Mouse (Mus musculus) testis, postnatal 14 days (tissue): ENCODE results near the gene Atf3.

Experiments
- DNase-seq: peaks from one replicate; pipeline ENCODE4 v3.0.0; 2021; ENCODE audit warnings: low spot score

The Atf3 gene

GRCm38 (mm10) chr1:191189671-191190372 lies 28.0 kb downstream of the Atf3 start:
- no peak for DNase-seq

DNA sequence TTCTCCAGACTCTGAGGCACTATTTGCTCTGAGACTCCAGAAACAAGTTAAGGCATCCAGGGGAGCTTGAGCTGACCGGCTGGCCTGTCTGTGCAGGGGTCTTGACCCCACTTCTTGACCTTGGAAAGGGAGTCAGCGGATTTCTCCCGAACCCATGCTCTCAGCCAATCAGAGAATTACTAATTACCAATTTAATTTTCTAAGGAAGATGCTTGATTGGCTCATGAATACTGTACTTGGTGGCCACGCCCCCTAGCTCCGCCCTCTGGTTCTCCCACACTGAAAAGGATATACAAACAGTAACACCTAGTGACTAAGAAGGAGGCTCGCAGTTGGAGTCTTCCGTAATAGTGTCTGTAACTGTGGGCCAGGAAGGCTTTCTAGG lies 31.5 kb downstream of the Atf3 start:
- no peak for DNase-seq

- no peak for DNase-seq
These were observed 32.0 kb downstream of the Atf3 start for GRCm38 (mm10) chr1:191185761-191186385.

DNA sequence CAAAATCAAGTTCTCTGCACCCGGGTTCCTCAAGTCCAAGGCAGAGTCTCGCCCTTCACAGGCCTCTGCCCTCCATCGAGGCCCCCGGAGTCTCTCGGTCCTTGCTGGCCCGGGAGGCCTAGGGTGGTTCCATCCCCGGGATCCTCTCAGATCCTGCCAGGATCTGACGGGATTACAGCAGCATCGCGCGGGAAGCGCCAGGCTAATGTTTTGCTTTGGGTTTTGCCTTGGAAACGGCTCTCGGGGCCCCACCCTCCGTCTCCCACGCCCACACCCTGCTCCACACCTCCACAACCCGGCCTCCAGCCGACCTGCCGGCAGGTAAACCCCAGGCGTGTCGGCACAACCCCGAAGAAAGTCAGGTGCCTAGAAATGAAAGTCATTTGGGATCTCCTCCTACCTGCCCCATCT lies 33.0 kb downstream of the Atf3 start:
- DNase-seq: peak; percentile 21

DNA sequence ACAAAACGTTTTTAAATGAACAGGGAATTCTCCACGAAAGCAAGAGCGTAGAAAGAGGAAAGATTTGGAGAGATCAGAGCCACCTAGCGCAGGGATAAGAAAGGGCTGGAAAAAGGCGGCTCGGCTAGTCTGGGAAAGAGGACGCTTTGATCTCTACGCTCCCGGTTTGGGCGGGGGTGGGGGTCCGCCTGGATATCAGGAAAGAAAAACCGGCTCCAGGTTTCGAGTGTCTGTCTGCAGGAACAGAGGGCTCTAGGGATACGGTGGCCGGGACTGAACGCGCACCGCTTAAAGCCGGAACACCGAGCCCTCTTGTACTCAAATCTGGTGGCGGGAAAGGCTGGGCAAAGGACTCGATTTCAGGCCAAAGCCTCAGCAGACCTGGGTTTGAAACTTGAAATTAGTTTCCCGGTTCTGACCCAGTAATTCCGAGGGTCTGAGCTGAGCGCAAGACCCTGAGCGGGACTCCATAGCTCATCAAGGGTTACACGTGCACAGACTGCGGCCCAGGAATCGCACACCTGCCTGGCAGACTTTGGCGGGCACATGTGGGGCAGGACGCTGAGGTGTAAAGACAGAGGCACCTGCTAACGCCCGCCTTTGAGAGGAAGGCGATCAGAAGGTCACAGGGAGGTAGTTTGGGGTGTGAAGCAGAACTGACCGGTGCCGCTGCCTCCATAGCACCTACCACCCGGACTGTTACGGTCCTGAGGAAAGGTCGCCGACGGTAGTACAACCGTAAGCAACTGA lies 33.6 kb downstream of the Atf3 start:
- DNase-seq: no peak

- peak; percentile 91 for DNase-seq
These were observed 34.4 kb downstream of the Atf3 start for GRCm38 (mm10) chr1:191183163-191184065.

DNA sequence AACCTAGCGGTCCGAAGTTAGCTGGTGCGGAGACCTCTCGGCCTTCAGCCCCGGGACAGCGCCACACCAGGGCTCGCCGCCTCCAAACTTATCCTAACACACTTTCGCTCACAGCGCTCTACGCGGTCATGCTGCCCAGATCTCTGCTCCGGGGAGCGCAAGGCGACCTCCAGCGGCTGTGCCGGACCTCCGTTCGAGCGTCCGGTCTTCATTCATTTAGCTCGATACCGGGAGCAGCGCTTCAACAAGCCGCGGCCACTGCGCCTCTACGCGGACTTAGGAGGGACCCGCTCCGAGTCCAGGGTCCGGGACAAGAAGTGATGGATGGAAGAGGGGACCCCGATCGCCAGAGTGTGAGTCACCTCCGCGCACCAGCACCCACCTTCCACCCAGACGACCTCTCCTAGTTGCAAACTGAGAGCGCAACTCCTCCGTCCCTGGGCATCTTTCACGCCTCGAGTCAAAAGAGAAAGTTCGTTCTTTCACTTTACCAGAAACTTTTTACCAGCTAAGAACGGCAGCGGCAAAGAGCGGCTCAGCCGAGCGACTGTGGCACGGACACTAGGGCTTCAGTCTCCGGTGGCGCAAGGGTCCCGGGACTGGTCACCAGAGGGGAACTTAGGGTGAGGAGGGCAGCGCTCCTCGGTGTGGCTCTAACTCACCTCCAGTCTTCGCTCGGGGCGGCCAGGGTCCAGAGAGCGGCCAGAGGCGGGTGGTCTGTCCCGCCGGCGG lies 35.2 kb downstream of the Atf3 start:
- peak; percentile 45 for DNase-seq

DNA sequence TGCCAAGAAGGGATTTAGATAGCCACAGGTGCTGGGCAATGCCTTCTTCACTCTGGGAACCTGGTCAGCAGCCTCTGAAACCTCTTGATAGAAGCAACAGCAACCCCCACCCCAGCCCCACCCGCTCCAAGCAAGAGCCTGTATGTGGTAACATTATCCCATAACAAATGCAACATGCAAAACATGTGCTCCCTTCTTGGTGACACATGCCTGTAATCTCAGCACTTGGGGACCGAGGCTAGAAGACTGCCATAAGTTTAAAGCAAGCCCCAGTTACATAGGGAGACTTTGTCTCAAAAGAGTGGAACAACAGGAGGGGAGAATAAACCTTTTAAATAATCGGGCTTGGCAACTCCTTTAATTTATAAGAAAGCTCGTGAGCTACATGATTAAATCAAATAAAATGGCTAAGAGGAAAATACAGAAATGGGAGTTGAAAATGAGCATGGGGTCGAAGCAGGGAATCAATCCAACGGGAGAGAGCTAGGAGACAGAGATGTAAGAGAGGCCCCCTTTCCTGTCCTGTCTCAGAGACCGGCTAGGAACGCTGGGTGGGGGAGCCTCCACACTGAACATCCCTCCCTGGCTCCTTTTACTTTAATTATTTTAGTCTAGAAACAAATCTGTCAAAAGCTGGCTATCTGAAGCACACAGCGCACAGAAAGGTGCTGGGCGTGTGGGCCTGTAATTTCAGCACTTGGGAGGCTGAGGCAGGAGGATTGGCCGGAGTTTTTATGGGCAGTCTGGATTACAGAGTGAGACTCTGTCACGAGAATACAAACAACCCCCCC lies 36.2 kb downstream of the Atf3 start:
- DNase-seq: no peak

- DNase-seq: no peak
These were observed 37.4 kb downstream of the Atf3 start for GRCm38 (mm10) chr1:191180397-191180796.

- no peak for DNase-seq
These were observed 38.0 kb downstream of the Atf3 start for GRCm38 (mm10) chr1:191179846-191180245.

GRCm38 (mm10) chr1:191178511-191179188 lies 39.2 kb downstream of the Atf3 start:
- no peak for DNase-seq

GRCm38 (mm10) chr1:191176887-191177286 lies 41.0 kb downstream of the Atf3 start:
- DNase-seq: no peak

GRCm38 (mm10) chr1:191172487-191172886 lies 45.4 kb downstream of the Atf3 start:
- DNase-seq: no peak

- DNase-seq: no peak
These were observed 47.4 kb downstream of the Atf3 start for GRCm38 (mm10) chr1:191170444-191170843.

- no peak for DNase-seq
These were observed 51.6 kb downstream of the Atf3 start for GRCm38 (mm10) chr1:191166189-191166588.

DNA sequence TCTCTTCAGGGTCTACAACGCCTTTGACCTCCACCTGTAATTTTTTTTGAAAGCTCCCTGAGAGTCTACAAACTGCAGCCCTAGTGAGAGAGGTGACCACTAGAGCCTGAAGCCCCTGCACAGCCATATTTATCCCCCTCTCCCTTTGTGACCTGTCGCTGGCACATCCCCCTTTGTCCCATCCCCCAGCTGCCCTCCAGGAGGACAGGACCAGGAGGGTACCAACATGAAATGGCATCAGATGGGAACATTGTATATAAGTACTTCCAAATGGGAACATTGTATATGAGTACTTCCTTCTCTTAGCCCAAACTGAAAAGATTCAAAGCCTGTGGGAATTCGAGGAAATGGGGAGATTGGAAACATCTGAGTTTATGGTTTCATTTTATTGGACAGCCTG lies 53.1 kb downstream of the Atf3 start, which contains the start of gene Fam71a:
Fam71a (minus strand) TSS at position 101 of the 400 bp plus-strand sequence.
- DNase-seq: no peak

GRCm38 (mm10) chr1:191154314-191154713 lies 63.5 kb downstream of the Atf3 start:
- no peak for DNase-seq

DNA sequence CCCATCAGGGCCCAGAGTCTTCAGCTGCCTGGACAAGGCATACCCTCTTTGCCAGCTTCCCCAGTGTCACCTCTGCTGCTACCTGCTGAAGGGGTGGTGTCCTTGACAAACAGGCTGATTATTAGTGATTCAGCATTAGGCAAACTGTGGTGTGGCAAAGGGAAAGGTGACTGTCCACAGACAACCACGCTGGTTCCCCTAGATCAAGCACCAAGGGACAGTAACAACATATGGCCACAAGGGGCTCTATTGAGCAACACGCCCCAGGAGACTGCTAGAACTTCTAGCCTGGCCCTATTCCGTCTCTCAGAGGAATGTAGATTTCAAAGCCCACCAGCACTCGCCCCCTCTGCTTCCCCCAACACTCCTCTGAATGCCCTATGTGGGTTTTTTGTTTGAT lies 64.8 kb downstream of the Atf3 start:
- peak; percentile 16 for DNase-seq

GRCm38 (mm10) chr1:191150924-191151605 lies 66.8 kb downstream of the Atf3 start:
- DNase-seq: no peak
